Mouse (Mus musculus): ENCODE results near the gene Mfsd1.

DNA sequence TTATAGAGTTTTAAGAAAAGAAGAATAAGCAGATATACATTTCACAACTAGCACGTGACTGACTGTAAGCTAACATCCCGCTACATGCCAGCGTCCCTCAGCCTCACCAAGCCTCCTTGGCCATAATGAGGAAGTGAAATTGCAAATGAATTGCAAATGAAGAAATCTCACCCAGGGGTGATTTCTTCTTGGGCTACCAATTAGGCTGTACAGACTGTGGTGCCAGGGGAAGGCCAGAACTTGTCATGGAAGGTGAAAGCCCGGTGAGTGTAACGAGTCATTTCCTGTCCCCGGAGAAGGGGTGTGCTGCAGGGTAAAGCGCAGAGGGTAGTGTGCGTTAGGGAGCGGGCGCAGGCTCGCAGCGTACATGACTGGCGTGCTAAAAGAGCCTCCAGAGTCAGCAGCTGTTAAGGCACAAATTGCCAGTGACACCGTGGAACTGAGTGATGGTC lies 25.3 kb upstream of the Mfsd1 start:
- TF ChIP-seq POLR2A (IDR thresholded peaks at IDR 0.05; ENCODE audit: borderline replicate concordance, insufficient read depth, low read length) (no peak), CTCF (IDR thresholded peaks at IDR 0.05; ENCODE audit: borderline replicate concordance, insufficient read depth, low read depth, low read length) (no peak)

All from cerebellum, adult 2 months (tissue).